Mouse (Mus musculus) cerebellum, adult 2 months (tissue): ENCODE results near the gene Aldh1a2. TPM values are rescaled to one million over a fixed set of nuclear protein-coding genes. Genes with fewer than 3 reads are reported as not detected.

Source experiments
- DNase-seq, 2 experiments: peaks; one replicate each; pipeline ENCODE4 v3.0.0; 2021
- H3K27ac ChIP-seq: fragments of 200-500 bp; 2 replicates; pipeline ENCODE4 v1.5.1; 2012; ENCODE audit warnings: low read length, control low read depth, inconsistent platforms; ENCODE audit not compliant: insufficient read depth
- H3K27me3 ChIP-seq: fragments of 200-500 bp; 2 replicates; pipeline ENCODE4 v1.6.1; 2012; ENCODE audit warnings: inconsistent platforms, mild to moderate bottlenecking, low read length, moderate library complexity; ENCODE audit not compliant: control insufficient read depth, insufficient read depth
- H3K4me1 ChIP-seq: fragments of 200-500 bp; 2 replicates; pipeline ENCODE4 v1.6.1; 2011; ENCODE audit warnings: low read length; ENCODE audit not compliant: control insufficient read depth, insufficient read depth
- H3K4me3 ChIP-seq: fragments of 200-500 bp; replicated peaks from 2 replicates; pipeline ENCODE3; 2011; ENCODE audit warnings: mild to moderate bottlenecking, low read depth, low read length, control low read depth; ENCODE audit not compliant: insufficient read depth
- CTCF ChIP-seq: fragments of 200-500 bp; IDR thresholded peaks from 2 replicates; pipeline ENCODE4 v1.5.1; 2011; ENCODE audit warnings: low read depth, mild to moderate bottlenecking, control low read depth, low read length, moderate library complexity, borderline replicate concordance; ENCODE audit not compliant: insufficient read depth
- POLR2A ChIP-seq: fragments of 200-500 bp; IDR thresholded peaks from 2 replicates; pipeline ENCODE4 v1.6.1; 2011; ENCODE audit warnings: low read length, control low read depth, borderline replicate concordance; ENCODE audit not compliant: insufficient read depth
- WGBS: fragments of 180-500 bp; shearing (Covaris S2); methylation state at CpG from one replicate; pipeline ENCODE4 v1.1.7; 2018; 5-methylcytosine and 5-hydroxymethylcytosine counted together
- polyA plus RNA-seq: library from polyadenylated mRNA; depleted of rRNA; stranded (reverse); fragments of >200 nt; gene quantifications from 2 replicates; pipeline ENCODE4 v1.2.3, GENCODE M21; 2012; rRNA removed

The Aldh1a2 gene
- polyA plus RNA-seq, 1 experiment = 3.3 TPM

- no peaks in the 10 kb centered on the region for H3K4me1 ChIP-seq
- no peaks in the 10 kb centered on the region for H3K27me3 ChIP-seq
- 67% methylated on average over 3 of the region's 3 CpGs for WGBS
- no peak for TF ChIP-seq POLR2A
- no peak for TF ChIP-seq CTCF
- DNase-seq = no peak
- H3K27ac ChIP-seq = no peak overlapping the region
- no peak overlapping the region for H3K4me3 ChIP-seq
Observed at GRCm38 (mm10) chr9:71331661-71332060, 116.1 kb downstream of the Aldh1a2 start.

DNA sequence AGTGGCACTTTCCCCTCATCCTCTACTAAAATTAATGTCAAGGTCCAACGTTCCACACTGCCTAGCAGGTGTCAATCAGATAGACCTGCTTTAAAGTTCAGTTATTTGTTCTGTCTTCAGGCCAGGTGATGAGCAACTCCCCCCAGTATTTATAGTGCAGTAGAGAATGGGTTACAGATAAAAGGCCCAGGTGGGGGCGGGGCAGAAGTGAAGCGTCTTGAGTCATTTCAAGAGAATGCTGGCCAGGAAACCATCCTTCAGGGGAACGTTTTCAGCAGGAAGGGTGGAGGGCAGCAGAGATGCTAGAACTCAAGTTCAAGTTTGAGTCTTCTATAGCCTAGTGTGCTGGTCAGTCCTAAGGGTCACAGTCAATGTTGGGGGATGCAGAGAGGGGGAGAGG lies 121.1 kb downstream of the Aldh1a2 start:
- H3K4me3 ChIP-seq = no peak overlapping the region
- WGBS = 67% methylated on average over 4 of the region's 4 CpGs

GRCm38 (mm10) chr9:71337425-71337824 lies 121.8 kb downstream of the Aldh1a2 start:
- whole genome bisulfite sequencing = 97% methylated on average over 3 of the region's 3 CpGs
- TF ChIP-seq POLR2A (no peak), CTCF (no peak)
- Histone ChIP-seq H3K27ac (no peak overlapping the region), H3K4me1 (no peaks in the 10 kb centered on the region), H3K27me3 (no peaks in the 10 kb centered on the region), H3K4me3 (no peak overlapping the region)
- DNase-seq = no peak

More for the DNA sequence above, 121.1 kb downstream of the Aldh1a2 start:
- TF ChIP-seq CTCF (no peak), POLR2A (no peak)
- no peak for DNase-seq
- H3K4me1 ChIP-seq = no peaks in the 10 kb centered on the region
- no peaks in the 10 kb centered on the region for H3K27me3 ChIP-seq
- no peak overlapping the region for H3K27ac ChIP-seq

DNA sequence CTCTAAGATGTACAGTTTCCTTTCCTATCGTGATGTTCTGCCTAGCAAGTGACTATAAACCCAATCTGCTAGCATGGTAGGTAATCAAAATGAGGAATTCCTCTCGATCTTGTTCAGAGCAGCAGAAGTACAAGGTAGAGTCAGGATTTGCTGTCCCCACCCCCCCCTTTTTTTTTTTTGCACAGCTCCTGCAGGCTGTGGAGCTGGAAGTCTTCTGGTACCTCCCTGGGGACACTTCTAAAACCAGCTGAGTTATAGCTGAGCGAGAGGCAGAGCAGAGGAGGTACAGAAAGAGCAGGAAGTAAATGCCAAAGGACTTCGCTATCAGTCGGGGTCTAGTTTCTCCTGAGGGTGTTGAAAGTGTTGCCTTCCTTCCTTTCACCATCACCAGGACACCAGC lies 124.5 kb downstream of the Aldh1a2 start:
- no peak for TF ChIP-seq POLR2A
- no peak for TF ChIP-seq CTCF
- Histone ChIP-seq H3K27me3 (no peaks in the 10 kb centered on the region), H3K27ac (no peak overlapping the region), H3K4me3 (no peak overlapping the region), H3K4me1 (no peaks in the 10 kb centered on the region)
- no peak for DNase-seq
- 70% methylated on average over 5 of the region's 5 CpGs for WGBS

Other genes with a start within 250 kb of the Aldh1a2 start
- gene Aqp9, start 47.1 kb upstream of the Aldh1a2 start, polyA plus RNA-seq = 1.0 and 1.3 TPM in 2 replicates